Mouse (Mus musculus): ENCODE results near the gene Gm20388.

- no peak for TF ChIP-seq CTCF (IDR thresholded peaks at IDR 0.05; ENCODE audit: control insufficient read depth, insufficient read depth, low read length)
- TF ChIP-seq POLR2A (IDR thresholded peaks at IDR 0.05; ENCODE audit: borderline replicate concordance, control insufficient read depth, low read depth, low read length) = no peak
Observed at GRCm38 (mm10) chr8:121978670-121979069, 2068.0 kb downstream of the Gm20388 start.

All from bone marrow, adult 2 months (tissue).